Comparison of ENCODE assay signal across 9 mouse cellular contexts in genomic region chr6:57533410-57533809, GRCm38 (mm10). TPM values are rescaled to one million over a fixed set of nuclear protein-coding genes. Genes with fewer than 3 reads are reported as not detected.
DNase-seq lines count a peak whose midpoint lies in the region; ATAC-seq and TF ChIP-seq lines count a peak whose summit lies in the region.
"Had no signal": no experiment of that assay in that cellular context is flagged by ENCODE, and none has a peak within 500 bp of the region (broad histone marks: within the 10 kb centered on the region; RNA-seq: fewer than 3 reads in every experiment).

No protein-coding gene starts in this region.

- H3K4me1 ChIP-seq in kidney, embryonic 14.5 days (ENCODE audit: control insufficient read depth, insufficient read depth, low read length) = no peaks in the 10 kb centered on the region; the same call in 1 of the 2 replicates
- peaks cover 5% of the 10 kb centered on the region; the same call in 1 of the 2 replicates for H3K4me1 ChIP-seq in brown adipose tissue, adult 24 weeks (ENCODE audit: control insufficient read depth, insufficient read depth, insufficient read length, low read length)
- peaks cover 10% of the 10 kb centered on the region for H3K4me1 ChIP-seq in hindbrain, embryonic 12.5 days
- 0 out of 2 replicates have a peak, but pooled peaks cover 4% of the 10 kb centered on the region for H3K4me1 ChIP-seq in liver, postnatal 0 days (ENCODE audit: insufficient read depth)

- no peak overlapping the region for H3K9ac ChIP-seq in kidney, embryonic 14.5 days (ENCODE audit: low read depth, low read length)
- H3K9ac ChIP-seq in hindbrain, embryonic 12.5 days = no peak overlapping the region
- peak overlapping the region; percentile 66 for H3K9ac ChIP-seq in liver, postnatal 0 days (replicated peaks)

- H3K36me3 ChIP-seq in kidney, embryonic 14.5 days (ENCODE audit: control insufficient read depth, insufficient read depth, low read length) = no peaks in the 10 kb centered on the region
- no peaks in the 10 kb centered on the region for H3K36me3 ChIP-seq in hindbrain, embryonic 12.5 days
- no peaks in the 10 kb centered on the region; the same call in 1 of the 2 replicates for H3K36me3 ChIP-seq in liver, postnatal 0 days (replicated peaks; ENCODE audit: insufficient read depth, low read length)

- H3K27ac ChIP-seq in kidney, embryonic 14.5 days (ENCODE audit: low read depth, low read length) = no peak overlapping the region
- no peak overlapping the region for H3K27ac ChIP-seq in brown adipose tissue, adult 24 weeks (replicated peaks; ENCODE audit: low read depth, low read length)
- H3K27ac ChIP-seq in hindbrain, embryonic 12.5 days = no peak overlapping the region
- H3K27ac ChIP-seq in liver, postnatal 0 days (ENCODE audit: low read depth) = peak overlapping the region; percentile 91

- no peak for DNase-seq in kidney, adult 18-20 months
- no peak for DNase-seq in liver, postnatal 0 days
- no peak for DNase-seq in right cerebral cortex, postnatal 4 days
- no peak for DNase-seq in spleen, postnatal 4 days (ENCODE audit: low spot score in 2 of 2)
- DNase-seq in retina, embryonic 14.5 days (ENCODE audit: low spot score) = no peak
- DNase-seq: kidney, postnatal 25 days had no signal

- no peak overlapping the region for H3K4me3 ChIP-seq in kidney, embryonic 14.5 days (ENCODE audit: low read length)
- H3K4me3 ChIP-seq in brown adipose tissue, adult 24 weeks (ENCODE audit: insufficient read depth, low read depth, low read length) = peak overlapping the region; percentile 76; the same call in 1 of the 2 replicates
- H3K4me3 ChIP-seq in hindbrain, embryonic 12.5 days = no peak overlapping the region
- peak overlapping the region; percentile 66 for H3K4me3 ChIP-seq in liver, postnatal 0 days (ENCODE audit: low read depth, low read length)

- ATAC-seq in kidney, embryonic 14.5 days (ENCODE audit: low FRiP score, low TSS enrichment) = no peak
- no peak for ATAC-seq in hindbrain, embryonic 12.5 days (ENCODE audit: low FRiP score)
- no peak for ATAC-seq in liver, postnatal 0 days

- no peaks in the 10 kb centered on the region for H3K27me3 ChIP-seq in kidney, embryonic 14.5 days (ENCODE audit: control insufficient read depth, insufficient read depth, low read length)
- no peaks in the 10 kb centered on the region for H3K27me3 ChIP-seq in hindbrain, embryonic 12.5 days
- H3K27me3 ChIP-seq in liver, postnatal 0 days (ENCODE audit: insufficient read depth, low read length) = no peaks in the 10 kb centered on the region

- no peak for TF ChIP-seq EP300 in liver, postnatal 0 days (IDR thresholded peaks at IDR 0.05; ENCODE audit: low read depth)

- no peaks in the 10 kb centered on the region for H3K9me3 ChIP-seq in kidney, embryonic 14.5 days (ENCODE audit: control insufficient read depth, low read length)
- no peaks in the 10 kb centered on the region for H3K9me3 ChIP-seq in hindbrain, embryonic 12.5 days (replicated peaks)
- H3K9me3 ChIP-seq in liver, postnatal 0 days (ENCODE audit: low read length) = no peaks in the 10 kb centered on the region

- WGBS in kidney, embryonic 14.5 days = 63% methylated on average over 2 of the region's 2 CpGs
- WGBS in hindbrain, embryonic 12.5 days = 63% methylated on average over 2 of the region's 2 CpGs
- WGBS in liver, postnatal 0 days (ENCODE audit: insufficient replicate concordance) = 21% methylated on average over 2 of the region's 2 CpGs

- peak overlapping the region; percentile 76 for H3K4me2 ChIP-seq in kidney, embryonic 14.5 days (replicated peaks; ENCODE audit: low read depth, low read length)
- H3K4me2 ChIP-seq in hindbrain, embryonic 12.5 days (replicated peaks) = peak overlapping the region; percentile 78
- peak overlapping the region; percentile 79 for H3K4me2 ChIP-seq in liver, postnatal 0 days (ENCODE audit: low read depth, low read length)

- no peak for TF ChIP-seq CTCF in liver, postnatal 0 days (IDR thresholded peaks at IDR 0.05; ENCODE audit: low read depth)

RNA-seq across cellular contexts. Expression of gene Ppm1k, which starts 1.9 kb away (rescaled TPM):
- 3.4 and 5.0 TPM in 2 replicates for polyA plus RNA-seq in kidney, embryonic 14.5 days (2014; fragmentation: Nextera tagmentation; extraction: Ambion mirVana)
- polyA plus RNA-seq in brown adipose tissue, adult 24 weeks (2012; ENCODE audit: insufficient read depth, insufficient read length, missing spikeins) = 9.2 and 17.2 TPM in 2 replicates
- 7.3 and 7.4 TPM in 2 replicates for polyA plus RNA-seq in hindbrain, embryonic 12.5 days (2016; fragmentation: Nextera tagmentation; extraction: Ambion mirVana)
- polyA plus RNA-seq in liver, postnatal 0 days (2015; fragmentation: Nextera tagmentation; extraction: Ambion mirVana) = 14.9 and 15.6 TPM in 2 replicates

RNA-seq across cellular contexts. Expression of gene Herc6, which starts 47.4 kb away (rescaled TPM):
- polyA plus RNA-seq in kidney, embryonic 14.5 days (2014; fragmentation: Nextera tagmentation; extraction: Ambion mirVana) = 3.0 and 3.4 TPM in 2 replicates
- 2.5 and 3.1 TPM in 2 replicates for polyA plus RNA-seq in brown adipose tissue, adult 24 weeks (2012; ENCODE audit: insufficient read depth, insufficient read length, missing spikeins)
- polyA plus RNA-seq in hindbrain, embryonic 12.5 days (2016; fragmentation: Nextera tagmentation; extraction: Ambion mirVana) = 1.3 and 1.9 TPM in 2 replicates
- polyA plus RNA-seq in liver, postnatal 0 days (2015; fragmentation: Nextera tagmentation; extraction: Ambion mirVana) = 5.0 and 5.5 TPM in 2 replicates

Comparison
In these comparisons a context has a peak if more than half of its experiments do, and no peak if none do; other contexts are left out.
1. H3K4me3 ChIP-seq: peak in brown adipose tissue, adult 24 weeks (single experiment) and liver, postnatal 0 days (single experiment); none in kidney, embryonic 14.5 days (single experiment) and hindbrain, embryonic 12.5 days (single experiment).
2. Peak in every context shown above with its lines, with median percentiles within 50 percentile points of each other: H3K4me2 ChIP-seq.